Mouse (Mus musculus) testis, postnatal 10 days (tissue): ENCODE measurements at regions not wholly inside any gene's neighbourhood (a gene's known extent, or its start where the extent isn't known, plus 50 kb on each side); places are given as distances from the start of the nearest gene placed in this dataset.
A peak's percentile ranks its signal among the peaks of the same experiment; 100 is the strongest.
"Not testable (repeated sequence)": the region's sequence is repeated elsewhere in the genome, so short reads cannot be mapped to it uniquely, and the experiment has no call there.

Source experiments
- DNase-seq: peaks from one replicate; pipeline ENCODE4 v3.0.0; 2021; ENCODE audit warnings: low spot score

DNA sequence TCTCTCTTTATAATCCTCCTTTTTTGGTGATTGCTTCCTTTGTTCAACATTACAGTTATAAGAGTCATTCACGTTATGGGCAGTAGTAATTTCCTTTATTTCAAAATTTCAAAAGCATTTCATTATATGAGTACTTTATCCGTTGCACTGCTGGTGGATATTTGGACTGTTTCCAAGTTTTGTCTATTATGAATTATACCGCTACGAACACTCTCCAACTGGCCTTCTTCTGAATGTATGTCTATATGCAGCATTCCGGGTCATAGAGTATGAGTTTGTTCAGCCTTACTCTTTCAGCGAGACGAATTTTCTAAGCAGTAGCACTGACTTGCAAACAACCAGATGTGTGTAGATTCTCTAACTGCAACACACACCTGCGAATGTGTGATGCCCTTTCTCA is 57.8 kb downstream of the Dusp6 start:
- no peak for DNase-seq

DNA sequence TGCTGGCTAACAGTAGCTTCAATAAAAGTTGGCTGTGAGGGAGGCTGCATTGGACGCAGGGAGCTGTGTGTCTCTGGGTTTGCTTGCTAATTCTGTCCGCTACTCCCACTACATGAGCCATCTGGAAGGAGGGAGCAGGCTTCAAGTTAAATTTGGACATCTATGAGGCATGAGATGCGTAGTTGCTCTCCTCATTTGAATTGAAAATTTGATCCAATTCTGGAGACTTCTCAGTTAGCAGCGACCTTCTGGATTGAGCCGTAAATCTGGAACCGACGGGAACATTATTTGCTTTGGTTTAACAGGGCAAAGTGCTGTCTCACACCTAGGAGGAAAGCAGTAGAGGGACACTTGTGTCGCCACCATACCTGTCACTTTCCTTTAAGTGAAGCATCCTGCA is 60.3 kb downstream of the Dusp6 start:
- DNase-seq, result no peak

DNA sequence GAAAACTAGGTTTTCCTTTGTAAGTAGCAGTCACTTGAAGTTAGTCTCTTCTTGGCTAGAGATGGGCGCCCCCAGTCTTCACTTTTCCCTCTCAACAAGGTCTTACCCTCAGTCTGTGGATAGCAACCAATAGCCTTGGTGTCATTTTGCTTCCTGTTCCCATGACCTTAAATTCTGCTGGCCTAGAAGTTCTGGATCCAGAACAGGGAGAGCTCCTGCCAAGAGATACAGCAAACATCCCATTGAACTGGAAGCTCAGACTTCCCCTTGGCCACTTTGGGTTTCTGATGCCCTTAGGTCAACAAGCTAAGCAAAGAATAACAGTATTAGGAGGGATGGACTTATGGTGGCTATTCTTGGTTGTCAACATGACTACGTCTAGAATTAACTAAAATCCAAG is 64.5 kb downstream of the Dusp6 start:
- no peak for DNase-seq

DNA sequence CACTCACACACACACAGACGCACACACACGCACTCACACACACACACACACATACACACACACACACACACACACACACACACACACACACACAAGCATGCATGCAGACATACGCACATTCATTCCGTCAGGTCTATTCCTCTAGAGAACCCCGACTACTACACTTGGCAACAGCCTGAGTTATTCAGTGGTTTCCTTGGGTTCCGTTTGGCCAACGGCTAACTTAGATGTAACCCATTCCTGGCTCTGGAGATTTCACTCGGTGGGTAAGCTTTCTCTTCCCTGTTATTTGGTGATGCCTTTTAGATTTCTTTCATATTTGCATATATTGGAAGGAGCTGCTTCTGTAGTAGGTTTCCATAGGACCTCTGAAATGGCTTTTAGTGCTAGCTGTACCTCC is 65.5 kb downstream of the Dusp6 start:
- DNase-seq, result no peak

DNA sequence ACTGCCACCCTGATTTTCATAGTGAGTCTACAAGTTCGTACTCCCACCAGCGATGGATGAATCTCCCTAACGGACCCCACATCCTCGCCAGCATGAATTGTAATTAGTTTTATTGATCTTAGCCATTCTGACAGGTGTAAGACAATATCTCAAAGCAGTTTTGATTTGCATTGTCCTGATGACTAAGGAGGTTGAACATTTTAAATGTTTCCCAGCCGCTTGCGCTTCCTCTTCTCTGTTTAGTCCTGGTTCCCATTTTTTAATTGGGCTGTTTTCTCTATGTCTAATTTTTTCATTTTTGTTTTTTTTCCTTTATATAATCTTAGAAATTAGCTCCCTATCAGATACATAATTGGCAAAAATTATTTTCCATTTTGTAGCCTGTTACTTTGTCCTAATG is 66.4 kb downstream of the Dusp6 start:
- DNase-seq, result no peak

DNA sequence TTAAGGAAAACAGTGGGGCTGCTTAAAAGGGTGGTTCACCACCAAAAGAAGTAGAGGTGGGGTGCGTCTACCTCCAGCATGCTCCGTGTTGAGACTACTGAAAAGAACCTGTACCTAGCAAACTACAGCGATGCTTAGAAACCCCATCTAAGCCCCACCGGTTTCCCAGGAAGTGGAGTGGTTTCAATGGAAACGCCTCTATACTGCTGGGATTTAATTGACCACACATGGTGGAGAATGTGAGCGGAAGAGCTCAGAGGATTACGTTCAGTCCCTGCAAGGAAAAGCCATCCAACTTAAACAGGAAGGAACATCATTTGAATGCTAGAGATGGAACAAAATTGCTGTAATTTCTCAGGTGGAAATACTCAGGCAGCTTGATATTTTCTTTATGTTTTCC is 67.5 kb downstream of the Dusp6 start:
- no peak for DNase-seq

DNA sequence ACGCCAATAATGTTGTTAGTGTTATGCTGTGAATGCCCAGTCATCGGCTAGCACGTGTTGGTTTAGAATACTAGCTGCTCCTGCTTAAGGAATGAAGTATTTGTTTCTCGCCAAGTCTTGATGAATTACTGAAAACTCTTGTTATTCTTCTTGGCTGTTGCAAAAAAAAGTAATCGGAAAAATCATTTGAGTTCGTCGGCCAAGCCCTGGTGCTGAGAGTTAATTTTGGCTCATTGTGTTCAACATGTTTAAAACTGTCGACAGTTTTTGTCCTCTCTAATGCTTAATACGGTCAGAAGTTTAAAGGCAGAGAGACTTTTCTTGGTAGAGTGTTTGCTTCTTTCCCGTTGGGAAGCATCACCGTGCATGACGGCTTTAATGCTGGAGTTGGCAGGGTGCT is 68.8 kb downstream of the Dusp6 start:
- no peak for DNase-seq

DNA sequence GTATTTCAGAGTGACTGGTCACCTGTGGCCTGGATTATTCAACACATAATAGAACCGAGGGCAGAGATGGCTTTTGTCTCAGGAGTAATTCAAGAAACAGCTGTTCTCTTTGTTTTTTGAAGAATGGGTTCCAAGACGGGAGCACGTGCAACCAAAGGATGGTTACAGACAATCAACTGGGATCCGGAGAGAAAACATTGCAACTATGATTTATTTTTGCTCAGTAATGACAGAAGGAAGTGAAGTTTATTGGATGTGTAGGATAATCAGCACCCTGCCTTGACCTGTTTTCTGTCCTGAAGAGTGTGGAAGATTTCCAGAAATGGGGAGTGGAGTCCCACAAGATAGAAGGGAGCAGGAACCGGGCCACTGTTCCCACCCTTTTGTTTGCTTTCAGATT is 70.8 kb downstream of the Dusp6 start:
- DNase-seq, result no peak

DNA sequence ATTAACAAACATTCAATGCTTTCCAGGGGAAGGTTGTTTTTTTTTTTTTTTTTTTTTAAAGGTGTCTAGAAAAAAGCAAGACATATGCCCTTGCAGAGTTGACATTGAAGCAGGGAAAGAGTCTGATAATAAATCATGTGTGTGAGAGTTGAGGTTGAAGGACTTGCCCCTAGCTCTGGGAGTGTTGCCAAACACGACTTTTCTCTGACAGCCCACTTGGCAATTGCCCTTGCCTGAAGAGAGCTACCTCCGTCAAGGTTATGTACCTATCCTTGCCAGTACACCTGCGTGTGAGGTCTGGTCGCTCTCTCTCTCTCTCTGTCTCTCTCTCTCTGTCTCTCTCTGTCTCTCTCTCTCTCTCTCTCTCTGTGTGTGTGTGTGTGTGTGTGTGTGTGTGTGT is 73.1 kb downstream of the Dusp6 start:
- DNase-seq, result no peak

DNA sequence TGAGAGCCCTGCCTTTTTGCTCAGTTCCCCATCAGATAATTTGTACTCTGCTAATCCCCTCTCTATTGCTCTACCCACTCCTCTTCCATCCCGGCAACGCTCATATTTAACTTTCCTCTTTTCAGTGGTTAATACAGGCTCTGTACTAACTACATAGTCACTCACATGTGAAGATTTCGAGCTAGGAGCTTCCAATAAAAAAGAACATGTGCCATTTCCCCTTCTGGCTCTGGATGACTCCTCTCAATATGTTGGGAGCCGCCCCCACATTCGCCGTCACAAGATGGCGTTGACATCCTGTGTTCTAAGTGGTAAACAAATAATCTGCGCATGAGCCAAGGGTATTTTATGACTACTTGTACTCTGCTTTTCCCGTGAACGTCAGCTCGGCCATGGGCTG is 75.8 kb downstream of the Dusp6 start:
- not testable (repeated sequence) for DNase-seq

DNA sequence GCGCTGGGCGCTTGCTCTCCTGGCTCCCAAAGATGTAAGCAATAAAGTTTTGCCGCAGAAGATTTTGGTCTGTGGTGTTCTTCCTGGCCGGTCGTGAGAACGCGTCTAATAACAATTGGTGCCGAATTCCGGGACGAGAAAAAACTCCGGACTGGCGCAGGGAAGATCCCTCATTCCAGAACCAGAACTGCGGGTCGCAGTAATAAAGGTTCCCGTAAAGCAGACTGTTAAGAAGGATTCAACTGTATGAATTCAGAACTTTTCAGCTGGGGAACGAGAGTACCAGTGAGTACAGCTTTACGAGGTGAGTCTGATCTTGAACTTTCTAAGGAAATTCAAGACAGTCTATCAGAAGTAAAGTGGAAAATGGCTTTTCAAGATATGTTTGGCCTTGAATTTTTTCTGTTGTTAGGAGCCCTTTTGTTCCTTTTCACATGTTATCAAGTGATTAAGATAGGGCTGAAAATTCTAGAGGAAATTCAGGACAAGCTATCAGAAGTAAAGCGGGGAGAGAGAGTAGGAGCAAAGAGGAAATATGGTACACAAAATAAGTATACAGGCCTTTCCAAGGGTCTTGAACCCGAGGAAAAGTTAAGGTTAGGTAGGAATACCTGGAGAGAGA is 76.4 kb downstream of the Dusp6 start:
- peak; percentile 69 for DNase-seq

DNA sequence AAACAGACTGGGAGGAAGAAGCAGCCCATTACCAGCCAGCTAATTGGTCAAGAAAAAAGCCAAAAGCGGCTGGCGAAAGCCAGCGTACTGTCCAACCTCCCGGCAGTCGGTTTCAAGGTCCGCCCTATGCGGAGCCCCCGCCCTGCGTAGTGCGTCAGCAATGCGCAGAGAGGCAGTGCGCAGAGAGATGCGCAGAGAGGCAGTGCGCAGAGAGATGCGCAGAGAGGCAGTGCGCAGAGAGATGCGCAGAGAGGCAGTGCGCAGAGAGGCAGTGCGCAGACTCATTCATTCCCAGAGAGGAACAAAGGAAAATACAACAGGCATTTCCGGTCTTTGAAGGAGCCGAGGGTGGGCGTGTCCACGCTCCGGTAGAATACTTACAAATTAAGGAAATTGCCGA is 77.0 kb downstream of the Dusp6 start:
- not testable (repeated sequence) for DNase-seq

DNA sequence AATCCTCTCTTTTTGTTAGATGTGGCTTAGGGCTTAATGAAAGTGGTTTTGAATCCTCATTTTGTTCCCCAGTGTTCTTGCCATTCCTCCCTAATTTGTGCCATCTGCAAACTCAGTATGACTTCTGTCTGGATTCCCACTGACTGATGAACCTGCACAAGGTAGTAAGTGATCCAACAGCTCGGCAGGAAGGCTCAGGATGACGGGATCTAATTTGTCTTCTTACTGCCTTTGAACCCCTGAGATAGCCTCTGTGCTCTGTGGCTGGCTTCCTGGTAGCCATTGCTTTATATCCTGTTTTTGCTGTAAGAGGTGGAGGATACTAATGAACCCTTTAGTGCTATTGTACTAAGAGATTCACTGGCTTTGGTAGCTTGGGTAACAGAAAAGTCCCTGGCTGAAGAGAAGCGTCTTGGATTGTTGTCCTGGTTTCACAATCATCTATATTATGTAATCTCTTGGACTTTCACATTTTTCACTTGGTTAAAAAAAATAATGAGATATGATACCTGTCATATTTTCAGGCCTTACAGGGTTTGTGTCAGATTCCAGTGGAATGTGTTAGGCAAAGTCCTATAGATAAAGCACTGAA is 86.2 kb downstream of the Dusp6 start:
- DNase-seq, result no peak

DNA sequence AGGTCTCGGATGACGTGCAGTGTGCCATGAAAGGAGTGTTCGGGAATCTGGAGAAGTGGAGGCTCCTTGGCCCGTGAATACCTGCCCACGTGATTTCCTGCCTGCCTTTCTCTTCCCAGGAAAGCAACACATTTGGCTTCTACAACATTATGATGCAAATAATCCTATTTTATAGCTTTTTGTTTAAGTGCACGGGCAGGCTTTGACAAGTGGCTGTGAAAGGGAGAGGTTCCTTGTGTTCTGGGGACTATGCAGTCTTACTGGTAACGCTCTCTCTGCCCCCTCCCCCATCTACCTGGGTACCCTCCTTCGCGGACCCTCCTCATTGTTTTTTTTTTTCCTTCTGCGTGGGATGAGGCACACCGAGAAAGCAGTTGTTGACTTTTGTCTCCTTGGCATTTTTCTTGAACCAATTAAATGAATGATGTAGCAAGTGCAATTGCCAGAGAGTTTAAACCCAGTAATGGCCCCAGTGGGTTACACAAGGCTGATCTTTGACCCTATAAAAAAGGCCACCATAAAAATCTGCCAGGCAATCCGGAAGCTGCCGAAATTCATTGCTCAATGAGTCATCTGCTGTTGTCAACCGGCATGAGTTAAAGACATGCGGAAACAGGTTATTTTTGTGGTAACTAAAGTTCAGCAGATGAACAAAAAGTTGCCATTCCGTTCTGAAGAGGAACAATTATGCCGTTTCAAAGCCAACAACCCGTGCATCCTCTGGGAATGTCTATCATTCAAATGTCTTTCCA is 90.7 kb downstream of the Dusp6 start:
- DNase-seq, result no peak

DNA sequence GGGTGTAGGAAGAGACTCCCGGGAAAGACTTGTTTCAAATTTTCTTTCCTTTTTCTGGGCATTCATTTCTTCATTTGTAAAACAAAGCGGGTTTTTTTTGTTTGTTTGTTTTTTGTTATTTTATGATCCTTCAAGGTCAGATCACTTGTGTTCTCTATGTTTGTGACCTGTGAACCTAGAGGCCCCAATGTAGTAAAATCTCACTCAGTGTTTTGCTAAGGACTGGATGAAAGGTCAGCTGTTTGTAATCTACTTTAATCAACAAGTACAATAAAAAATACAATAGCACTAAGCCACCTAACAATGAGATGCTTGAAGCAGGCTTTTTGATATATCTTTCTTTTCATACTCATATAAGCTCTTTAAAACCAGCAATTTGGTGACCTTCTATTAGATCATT is 91.3 kb downstream of the Dusp6 start:
- DNase-seq, result no peak

DNA sequence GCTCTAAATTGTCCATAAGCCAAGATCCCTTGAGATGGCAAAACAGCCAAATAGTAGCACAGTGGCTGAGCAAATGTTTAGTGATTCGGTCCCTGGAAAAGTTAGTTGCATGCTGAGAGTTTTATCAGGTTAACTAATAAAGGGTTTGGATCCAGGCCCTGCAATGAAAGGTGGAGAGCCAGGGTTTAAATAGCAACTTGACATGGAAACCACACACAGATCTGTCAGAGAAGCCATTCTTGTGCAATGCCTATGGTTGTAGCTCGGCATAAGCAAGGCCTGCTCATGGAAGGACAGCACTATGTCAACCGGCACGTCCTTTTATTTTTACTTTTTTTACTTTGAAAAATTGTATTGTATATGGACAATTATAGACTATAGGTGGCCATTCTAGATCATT is 92.3 kb downstream of the Dusp6 start:
- DNase-seq, result no peak

DNA sequence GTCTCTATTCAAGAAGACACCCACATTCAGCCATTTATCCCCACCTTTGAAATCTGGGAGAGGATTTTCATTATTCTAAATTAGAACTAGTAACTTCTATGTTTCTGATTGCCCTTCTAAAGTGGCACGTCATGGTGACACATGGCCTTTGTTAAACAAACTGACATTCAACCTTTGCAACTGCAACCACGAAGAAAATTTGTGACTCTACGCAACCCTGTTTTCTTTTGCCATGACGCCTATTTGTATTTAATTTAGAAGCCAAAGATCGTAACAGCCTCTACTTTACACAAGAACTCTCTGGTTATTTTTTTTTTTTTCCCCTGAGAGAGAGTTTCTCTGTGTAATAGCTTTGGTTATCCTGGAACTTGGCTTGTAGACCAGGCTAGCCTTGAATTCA is 93.2 kb downstream of the Dusp6 start:
- no peak for DNase-seq

DNA sequence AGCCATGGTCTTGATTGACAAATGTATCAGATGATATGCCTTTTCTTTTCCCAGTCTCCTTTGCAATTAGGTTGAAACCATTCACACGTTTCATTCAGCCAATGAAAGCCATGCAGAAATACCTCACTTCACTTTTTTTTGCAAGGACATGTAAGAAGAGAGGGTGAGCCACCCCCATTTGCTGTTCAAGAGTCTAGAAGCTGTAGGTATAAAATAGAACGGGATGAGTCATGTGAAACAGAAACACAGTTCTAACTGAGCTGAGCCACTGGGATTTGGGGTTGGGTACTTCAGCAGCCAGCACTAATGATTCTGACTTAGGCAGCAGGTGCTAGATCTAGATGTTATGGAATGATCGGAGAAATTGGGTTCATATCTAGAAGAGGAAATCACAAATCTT is 93.9 kb downstream of the Dusp6 start:
- no peak for DNase-seq

DNA sequence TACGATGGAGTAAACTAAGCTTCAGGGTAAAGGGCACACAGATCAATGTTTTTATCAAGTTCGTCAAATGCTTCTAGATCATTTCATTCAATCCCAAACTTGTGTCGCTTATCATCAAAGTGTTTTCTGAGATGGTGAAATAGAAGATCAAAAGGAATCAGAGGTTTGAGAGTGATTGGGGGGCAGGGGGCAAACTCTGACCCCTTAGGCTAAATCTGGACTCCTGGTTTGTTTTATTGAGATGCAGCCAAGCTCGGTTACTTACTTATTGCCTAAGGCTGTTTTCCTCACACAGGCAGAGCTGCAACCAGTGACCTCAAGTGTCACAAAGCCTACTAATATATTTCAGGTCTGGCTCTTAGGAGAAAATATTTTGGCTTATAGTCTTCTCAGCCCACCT is 94.3 kb downstream of the Dusp6 start:
- no peak for DNase-seq

DNA sequence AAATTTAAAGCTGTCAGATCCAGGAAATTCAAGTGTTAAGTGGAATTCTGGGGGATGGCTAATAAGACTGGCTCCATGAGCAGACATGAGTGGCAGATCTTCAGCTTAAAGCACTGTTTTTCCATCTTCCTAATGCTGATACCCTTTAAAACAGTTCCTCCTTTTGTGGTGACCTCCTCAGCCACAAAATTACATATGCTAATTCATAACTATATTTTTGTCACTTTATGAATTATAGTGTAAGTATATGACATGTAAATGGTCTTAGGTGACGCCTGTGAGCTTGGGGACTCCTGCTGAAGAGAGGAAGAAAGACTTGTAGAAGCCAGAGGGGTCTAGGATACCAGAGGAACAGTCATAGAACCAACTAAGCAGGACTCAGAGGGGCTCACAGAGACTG is 95.2 kb downstream of the Dusp6 start:
- DNase-seq, result no peak

DNA sequence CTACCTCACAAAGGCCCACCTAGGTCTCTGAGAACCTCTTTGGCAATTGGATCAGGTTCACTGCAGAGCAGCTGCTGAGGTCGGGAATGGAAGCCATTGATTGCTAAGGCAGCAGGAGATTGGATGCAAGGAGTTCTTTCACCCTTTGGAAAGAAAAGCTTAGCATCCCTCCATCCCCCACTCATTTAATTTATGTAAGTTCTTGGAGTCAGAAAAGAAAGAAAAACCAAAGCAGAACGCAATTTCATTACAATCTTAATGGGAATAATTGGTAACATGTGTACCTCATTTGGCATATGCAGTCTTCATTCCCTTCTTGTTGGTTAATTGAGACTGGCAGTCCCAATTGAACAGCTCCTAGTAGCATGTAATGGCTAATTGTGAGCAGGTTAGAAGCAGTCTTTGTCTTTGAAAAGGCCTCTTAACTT is 96.4 kb downstream of the Dusp6 start:
- DNase-seq, result no peak

DNA sequence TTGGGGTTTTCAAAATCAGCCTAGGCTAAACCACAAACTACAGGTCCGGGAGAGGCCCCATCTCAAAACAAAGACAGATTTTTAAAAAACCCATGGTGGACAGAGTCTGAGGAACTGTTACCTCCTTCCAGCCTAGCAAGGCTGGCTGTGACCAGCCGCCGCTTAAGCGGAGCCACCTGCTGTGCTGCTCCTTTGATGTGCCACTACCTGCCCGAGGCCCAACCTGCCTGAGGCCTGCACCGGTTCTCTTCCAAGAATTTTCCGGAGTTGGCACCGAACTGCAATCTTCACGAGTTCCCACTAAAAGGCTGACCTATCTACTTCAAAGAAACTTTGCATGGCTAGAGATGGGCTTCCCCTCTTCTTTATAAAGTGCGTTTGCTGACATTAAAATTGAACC is 97.6 kb downstream of the Dusp6 start:
- not testable (repeated sequence) for DNase-seq

DNA sequence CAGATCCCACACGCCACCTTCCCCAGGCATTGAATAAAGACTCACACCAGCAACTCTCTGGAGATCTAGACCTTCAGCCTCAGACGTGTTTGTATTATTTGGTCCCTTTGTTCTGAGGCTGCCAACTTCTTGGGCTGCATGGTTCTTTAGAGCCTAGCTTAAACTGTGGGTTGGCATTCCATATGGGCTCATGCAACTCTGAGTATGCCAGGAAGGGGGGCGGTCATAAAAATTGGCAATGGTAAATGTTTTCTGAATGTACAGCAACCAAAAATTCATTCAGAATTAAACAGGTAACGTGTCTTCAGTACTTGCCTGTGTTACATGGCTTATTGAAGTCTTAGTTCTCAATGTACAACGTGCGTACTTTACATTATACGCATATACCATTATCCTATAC is 103.1 kb downstream of the Dusp6 start:
- DNase-seq, result no peak

DNA sequence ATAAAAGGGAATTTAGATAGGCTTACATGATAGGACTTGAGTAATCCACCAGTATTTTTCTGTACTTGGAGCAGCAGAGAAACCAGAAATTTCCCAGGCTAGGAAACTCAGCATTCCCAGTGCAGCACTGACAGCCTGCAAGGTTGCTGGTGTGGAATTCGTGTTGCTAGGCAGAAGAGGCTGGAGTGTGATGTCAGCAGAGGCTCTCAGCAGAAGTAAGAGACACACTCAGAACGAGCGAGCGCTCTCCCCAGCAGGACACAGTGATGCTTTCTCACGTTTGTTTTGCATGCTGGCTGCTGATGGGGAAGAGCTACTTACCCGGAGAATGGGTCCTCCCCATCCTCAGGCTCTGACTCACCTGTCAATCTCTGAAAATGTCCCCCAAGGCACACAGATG is 104.7 kb downstream of the Dusp6 start:
- DNase-seq, result no peak
